Mouse (Mus musculus): ENCODE results near the gene Gm13023. TPM values are rescaled to one million over a fixed set of nuclear protein-coding genes. Genes with fewer than 3 reads are reported as not detected.
"Not testable (repeated sequence)": the region's sequence is repeated elsewhere in the genome, so short reads cannot be mapped to it uniquely, and the experiment has no call there.

Gm13023 gene
- polyA plus RNA-seq (2015; fragmentation: Nextera tagmentation; extraction: Ambion mirVana): not detected in 2 replicates

DNA sequence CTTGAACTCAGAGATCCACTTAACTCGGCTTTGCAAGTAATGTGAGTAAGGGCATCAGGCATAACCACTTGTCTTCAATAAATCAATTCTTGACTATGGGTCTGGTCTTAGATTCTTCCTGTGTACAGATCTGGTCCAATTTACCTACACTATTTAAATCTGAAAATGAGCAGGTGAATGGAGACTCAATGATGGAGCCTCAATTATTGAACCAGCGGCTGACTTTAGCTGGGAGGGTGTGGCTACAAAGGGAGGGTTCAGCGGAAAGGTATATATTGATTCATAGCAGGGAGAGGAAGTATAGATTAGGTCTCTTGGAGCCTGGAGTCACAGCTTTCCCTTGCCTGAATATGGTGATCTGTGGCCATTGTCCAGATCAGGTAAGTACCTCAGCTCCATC is at the start of gene Gm13023:
Gm13023 (plus strand) TSS at position 301 of the 400 bp plus-strand sequence.
- not testable (repeated sequence) for H3K9me3 ChIP-seq (ENCODE audit: control insufficient read depth, low read length); H3K4me1 ChIP-seq (replicated peaks; ENCODE audit: control insufficient read depth, insufficient read depth, low read length); H3K4me3 ChIP-seq (ENCODE audit: low read length); H3K27ac ChIP-seq (ENCODE audit: low read length); ATAC-seq (ENCODE audit: low read depth); H3K36me3 ChIP-seq (ENCODE audit: control insufficient read depth, insufficient read depth, low read length); H3K27me3 ChIP-seq (ENCODE audit: control insufficient read depth, insufficient read depth, low read depth, low read length); H3K9ac ChIP-seq (ENCODE audit: low read length); H3K4me2 ChIP-seq (ENCODE audit: low read depth, low read length)
- 85% methylated on average over 3 of the region's 3 CpGs for WGBS

DNA sequence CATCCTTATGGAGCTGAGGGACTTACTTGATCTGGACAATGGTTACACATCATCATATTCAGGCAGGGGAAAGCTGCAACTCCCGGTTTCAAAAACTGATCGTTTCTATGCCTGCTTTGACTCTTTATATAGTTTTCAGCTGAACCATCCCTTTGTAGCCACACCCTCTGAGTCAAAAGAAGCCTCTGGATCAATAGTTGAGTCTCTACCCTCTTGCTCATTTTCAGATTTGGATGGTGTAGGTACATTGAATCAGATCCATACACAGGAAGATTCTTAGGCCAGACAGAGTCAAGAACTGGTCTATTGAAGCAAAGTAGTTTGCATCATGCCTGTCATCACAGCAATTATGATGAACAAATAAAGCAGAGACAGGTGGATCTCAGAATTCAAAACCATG is 26.8 kb downstream of the Gm13023 start, which contains the start of gene Gm13084:
Gm13084 (minus strand) TSS at position 101 of the 400 bp plus-strand sequence.
- no peak for ATAC-seq (ENCODE audit: low read depth)
- Histone ChIP-seq H3K4me2 (ENCODE audit: low read depth, low read length) (no peak within 1 kb of the TSS), H3K36me3 (ENCODE audit: control insufficient read depth, insufficient read depth, low read length) (no peaks in the 10 kb centered on the region), H3K4me3 (ENCODE audit: low read length) (no peak within 1 kb of the TSS), H3K27ac (ENCODE audit: low read length) (no peak within 1 kb of the TSS), H3K9ac (ENCODE audit: low read length) (no peak within 1 kb of the TSS), H3K27me3 (ENCODE audit: control insufficient read depth, insufficient read depth, low read depth, low read length) (no peaks in the 10 kb centered on the region), H3K9me3 (ENCODE audit: control insufficient read depth, low read length) (peaks cover 4% of the 10 kb centered on the region; the same call in 1 of the 2 replicates), H3K4me1 (replicated peaks; ENCODE audit: control insufficient read depth, insufficient read depth, low read length) (no peaks in the 10 kb centered on the region)
- 68% methylated on average over 2 of the region's 2 CpGs for WGBS

Other genes starting within 250 kb of the Gm13023 start
- gene BC080695, start 237.7 kb upstream of the Gm13023 start, polyA plus RNA-seq (2015; fragmentation: Nextera tagmentation; extraction: Ambion mirVana): not detected in 2 replicates
- gene Gm13057, start 237.6 kb upstream of the Gm13023 start, polyA plus RNA-seq (2015; fragmentation: Nextera tagmentation; extraction: Ambion mirVana): not detected in 2 replicates
- gene Gm13083, start 174.3 kb upstream of the Gm13023 start, polyA plus RNA-seq (2015; fragmentation: Nextera tagmentation; extraction: Ambion mirVana): not detected in 2 replicates
- gene Gm13088, start 132.1 kb upstream of the Gm13023 start, polyA plus RNA-seq (2015; fragmentation: Nextera tagmentation; extraction: Ambion mirVana): not detected in 2 replicates
- not detected in 2 replicates for gene Gm13089, start 86.6 kb upstream of the Gm13023 start, polyA plus RNA-seq (2015; fragmentation: Nextera tagmentation; extraction: Ambion mirVana)
- not detected in 2 replicates for gene Gm13078, start 69.9 kb upstream of the Gm13023 start, polyA plus RNA-seq (2015; fragmentation: Nextera tagmentation; extraction: Ambion mirVana)
- gene Gm13084, start 26.7 kb downstream of the Gm13023 start, polyA plus RNA-seq (2015; fragmentation: Nextera tagmentation; extraction: Ambion mirVana): not detected in 2 replicates
- gene Gm13103, start 57.1 kb downstream of the Gm13023 start, polyA plus RNA-seq (2015; fragmentation: Nextera tagmentation; extraction: Ambion mirVana): not detected in 2 replicates
- not detected in 2 replicates for gene Pramef6, start 111.0 kb downstream of the Gm13023 start, polyA plus RNA-seq (2015; fragmentation: Nextera tagmentation; extraction: Ambion mirVana)
- gene Pramef25, start 161.7 kb downstream of the Gm13023 start, polyA plus RNA-seq (2015; fragmentation: Nextera tagmentation; extraction: Ambion mirVana): not detected in 2 replicates
- not detected in 2 replicates for gene Gm13101, start 177.6 kb downstream of the Gm13023 start, polyA plus RNA-seq (2015; fragmentation: Nextera tagmentation; extraction: Ambion mirVana)
- not detected in 2 replicates for gene Pramef17, start 205.0 kb downstream of the Gm13023 start, polyA plus RNA-seq (2015; fragmentation: Nextera tagmentation; extraction: Ambion mirVana)